Mouse (Mus musculus) right cerebral cortex, adult 18-20 months (tissue): Measurements from ENCODE around the gene Gm5475.

Experiments
- DNase-seq: peaks from one replicate; pipeline ENCODE4 v3.0.0; 2022; ENCODE audit warnings: mixed read lengths

Gm5475 gene

GRCm38 (mm10) chr15:100451245-100451644 lies 29.3 kb downstream of the Gm5475 start:
- peak; percentile 29 for DNase-seq

DNA sequence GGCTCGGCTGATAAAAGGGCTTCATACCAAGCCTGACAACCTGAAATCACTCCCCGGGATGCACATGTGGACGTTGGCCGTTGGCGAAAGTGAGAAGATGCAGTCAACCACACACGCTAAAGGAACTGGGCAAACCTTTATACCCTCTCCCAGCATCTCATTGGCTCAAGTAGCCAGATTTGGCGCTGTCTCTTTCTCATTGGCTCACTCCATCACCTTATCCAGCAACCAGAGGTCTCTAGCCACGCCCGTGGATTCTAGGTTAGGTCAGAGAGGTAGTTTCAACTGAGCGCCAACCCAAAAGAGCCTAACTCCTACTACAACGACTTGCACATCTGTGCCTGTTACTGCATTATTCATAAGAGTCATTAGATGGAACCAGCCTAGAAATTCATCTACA lies 30.5 kb downstream of the Gm5475 start:
- DNase-seq, result no peak

DNA sequence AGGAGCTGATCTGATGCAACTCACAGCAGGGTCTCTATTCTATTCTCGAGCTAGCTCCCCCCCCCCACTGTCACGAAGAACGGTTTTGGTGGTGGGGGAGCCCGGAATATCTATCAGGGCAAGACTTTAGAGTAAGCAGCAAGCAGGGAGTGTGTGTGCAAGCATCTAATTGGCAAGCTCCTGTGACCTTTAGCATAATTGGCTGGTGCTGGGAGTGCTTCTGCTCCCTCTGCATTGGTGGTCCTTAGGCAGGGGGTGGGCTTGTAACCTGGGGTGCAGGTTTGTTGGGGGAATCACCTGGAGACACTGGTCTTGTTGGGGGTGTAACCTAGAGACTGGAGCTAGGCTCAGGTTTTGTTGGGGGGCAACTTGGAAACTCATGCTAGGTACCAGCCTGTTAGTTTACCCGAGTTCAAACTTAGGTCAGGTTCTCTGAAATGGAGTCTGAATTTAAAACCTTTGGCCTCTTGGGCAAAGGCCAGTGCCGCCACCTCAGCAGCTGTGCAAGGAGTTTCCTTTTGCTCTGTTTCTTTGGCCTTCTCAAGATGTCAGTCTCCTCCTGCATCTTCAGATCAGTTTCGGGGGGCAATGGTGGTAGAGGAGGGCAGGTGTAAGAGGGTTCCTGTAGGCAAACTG lies 34.5 kb downstream of the Gm5475 start:
- DNase-seq, result no peak

GRCm38 (mm10) chr15:100457340-100457739 lies 35.4 kb downstream of the Gm5475 start:
- DNase-seq, result peak; percentile 53

DNA sequence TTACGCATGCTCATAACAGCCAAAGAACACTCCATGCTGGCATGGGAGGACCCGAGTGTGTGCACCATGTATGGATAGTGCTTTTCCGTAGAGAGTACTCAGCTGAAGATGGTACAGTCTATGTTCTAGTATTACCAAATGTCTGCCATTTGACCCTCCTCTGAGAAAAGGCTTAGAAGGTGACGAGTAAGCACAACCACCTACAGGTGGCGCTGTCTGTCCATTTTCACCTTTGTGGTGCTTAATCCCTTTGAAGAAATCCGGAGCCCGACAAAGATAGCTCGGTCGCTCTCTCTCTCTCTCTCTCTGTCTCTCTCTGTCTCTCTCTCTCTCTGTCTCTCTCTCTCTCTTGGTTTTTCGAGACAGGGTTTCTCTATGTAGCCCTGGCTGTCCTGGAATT lies 36.1 kb downstream of the Gm5475 start:
- no peak for DNase-seq

DNA sequence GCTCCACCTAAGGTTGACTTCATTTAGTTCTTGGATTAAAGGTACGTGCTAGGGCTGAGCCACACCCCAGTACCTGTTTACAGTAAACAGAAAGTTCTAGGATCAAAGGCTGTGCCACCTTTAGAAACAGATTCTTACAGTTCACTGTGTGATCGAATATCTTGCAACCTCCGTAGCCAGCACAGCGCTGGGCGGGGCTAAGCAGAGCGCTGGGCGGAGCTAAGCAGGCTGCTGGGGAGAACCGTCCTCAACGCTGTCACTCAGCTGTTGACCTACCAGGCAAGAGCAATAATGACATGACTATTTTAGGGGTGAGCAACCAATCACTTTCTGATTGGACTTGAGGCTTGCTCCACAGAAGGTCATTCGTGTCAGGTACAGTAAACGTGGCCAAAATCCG lies 39.0 kb downstream of the Gm5475 start:
- DNase-seq, result no peak

DNA sequence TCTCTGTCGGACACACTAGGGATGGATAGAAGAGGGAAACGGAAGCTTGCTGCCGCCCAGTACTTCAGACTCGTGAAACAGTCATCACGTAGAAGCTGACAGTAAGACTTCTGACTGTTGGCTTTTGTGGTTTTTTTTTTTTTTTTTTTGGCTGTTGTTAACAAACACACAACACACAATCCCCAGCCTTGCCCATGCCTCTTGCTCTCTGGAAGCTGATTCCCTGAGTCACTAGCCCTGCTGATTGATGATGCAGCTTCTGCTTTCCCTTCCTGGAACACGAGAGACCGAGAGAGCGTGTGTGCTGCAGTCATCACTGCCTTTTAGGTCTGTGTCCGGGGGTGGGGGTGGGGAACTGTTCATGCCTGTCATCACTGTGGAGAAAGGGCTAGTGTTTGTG lies 39.7 kb downstream of the Gm5475 start:
- DNase-seq, result no peak

DNA sequence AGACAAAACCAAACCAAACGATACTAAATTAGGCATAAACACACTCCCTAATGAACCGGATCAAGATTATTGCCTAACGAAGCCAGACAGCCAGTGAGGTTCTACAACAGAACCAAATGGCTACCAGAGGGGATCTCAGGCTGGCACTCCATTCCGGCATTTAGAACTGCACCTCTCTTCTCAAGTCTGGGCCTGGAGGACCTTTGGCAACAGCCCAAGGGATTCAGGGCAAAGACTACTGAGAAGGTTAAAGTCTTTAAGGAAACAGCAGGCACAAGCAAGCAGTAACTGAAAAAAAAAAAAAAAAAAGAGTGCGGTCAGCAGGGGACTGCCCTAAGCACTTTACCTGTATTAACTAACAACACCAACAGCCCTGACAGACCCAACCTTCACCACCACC lies 40.1 kb downstream of the Gm5475 start:
- no peak for DNase-seq

DNA sequence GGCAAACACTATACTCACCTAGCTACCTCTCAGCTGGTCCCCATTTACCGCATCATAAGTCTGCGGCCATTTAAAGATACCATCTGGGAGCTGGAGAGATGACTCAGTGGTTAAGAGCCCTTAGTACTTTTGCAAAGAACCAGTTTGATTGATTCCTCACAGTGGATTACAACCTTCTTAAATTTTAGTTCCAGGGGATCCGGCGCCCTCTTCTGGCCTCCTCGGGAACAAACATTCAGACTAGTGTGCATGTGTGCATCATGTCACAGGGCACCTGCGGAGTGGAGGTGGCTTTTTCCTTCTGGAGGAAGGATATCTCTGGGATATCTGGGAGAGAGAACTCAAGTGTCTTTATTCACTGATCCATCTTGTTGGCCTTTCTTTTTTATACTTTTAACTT lies 41.8 kb downstream of the Gm5475 start:
- DNase-seq, result peak; percentile 66

DNA sequence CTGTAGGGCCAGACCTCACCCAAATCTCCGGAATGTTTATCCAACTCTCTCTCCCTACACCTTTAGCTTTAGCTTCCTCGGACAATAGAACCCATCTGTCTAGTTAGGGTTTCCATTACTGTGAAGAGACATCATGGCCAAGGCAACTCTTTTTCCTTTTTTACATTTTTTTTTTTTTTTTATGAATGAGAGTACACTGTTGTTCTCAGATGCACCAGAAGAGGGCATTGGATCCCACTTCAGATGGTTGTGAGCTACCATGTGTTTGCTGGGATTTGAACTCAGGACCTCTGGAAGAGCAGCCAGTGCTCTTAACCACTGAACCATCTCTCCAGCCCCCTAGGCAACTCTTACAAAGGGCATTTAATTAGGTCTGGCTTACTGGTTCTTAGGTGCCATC lies 43.5 kb downstream of the Gm5475 start:
- no peak for DNase-seq

DNA sequence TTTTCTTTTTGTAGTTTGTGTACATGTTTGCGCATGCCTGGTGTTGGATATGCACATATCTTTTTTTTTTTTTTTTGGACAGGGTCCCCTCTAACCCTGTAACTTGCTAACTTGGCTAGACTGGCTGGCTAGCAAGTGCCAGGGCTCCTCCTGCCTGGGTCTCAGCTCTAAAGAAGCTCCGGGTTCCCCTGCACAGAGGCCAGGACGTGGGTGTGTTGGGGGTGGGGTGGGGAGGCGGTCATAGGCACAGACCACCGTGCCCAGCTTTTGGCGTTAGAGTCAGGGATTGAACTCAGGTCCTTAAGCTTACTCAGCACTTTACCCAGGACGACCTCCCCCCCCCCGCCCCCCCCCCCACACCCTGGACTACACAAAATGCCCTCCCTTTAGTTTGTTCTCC lies 45.8 kb downstream of the Gm5475 start:
- no peak for DNase-seq

GRCm38 (mm10) chr15:100468295-100469188 lies 46.6 kb downstream of the Gm5475 start, which contains the start of gene Letmd1:
TSS of gene Letmd1 (plus strand) at chr15:100469023.
- peak; percentile 93 for DNase-seq

DNA sequence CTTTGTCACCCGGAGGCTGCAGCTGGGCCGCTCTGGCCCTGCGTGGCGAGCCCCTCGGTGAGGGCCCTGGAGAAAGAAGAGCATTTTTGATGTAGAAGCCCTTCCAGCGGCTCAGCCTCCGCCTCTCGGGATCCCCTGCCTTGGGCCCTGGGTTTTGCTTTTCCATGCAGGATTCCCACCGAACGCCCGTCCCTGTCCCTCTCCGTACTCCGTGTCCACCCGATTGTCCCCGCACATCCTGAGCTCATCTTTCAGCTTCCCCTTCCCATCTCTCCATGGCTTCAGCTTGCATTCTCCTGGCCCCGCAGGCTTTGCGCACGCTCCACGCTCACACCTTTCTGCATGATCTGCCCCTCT lies 47.2 kb downstream of the Gm5475 start:
- no peak for DNase-seq

DNA sequence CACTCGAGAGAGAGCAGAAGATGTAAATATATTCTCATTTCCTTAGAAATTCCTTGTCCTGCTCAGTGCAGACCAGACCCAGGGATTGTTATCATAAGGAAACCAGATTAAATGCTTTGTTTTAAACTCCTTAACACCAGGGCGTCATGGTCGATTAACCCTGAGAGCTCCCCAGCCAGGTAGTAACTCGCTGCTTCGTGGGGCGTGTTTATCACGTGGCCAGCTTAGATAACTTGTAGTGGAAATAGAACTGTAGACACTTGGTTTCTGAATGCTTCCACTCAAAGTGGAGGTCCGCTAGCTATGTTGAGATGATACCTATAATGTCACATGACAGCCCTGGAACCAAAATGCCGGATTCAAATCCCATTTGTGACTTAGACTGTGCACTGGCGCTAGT lies 48.1 kb downstream of the Gm5475 start:
- no peak for DNase-seq

DNA sequence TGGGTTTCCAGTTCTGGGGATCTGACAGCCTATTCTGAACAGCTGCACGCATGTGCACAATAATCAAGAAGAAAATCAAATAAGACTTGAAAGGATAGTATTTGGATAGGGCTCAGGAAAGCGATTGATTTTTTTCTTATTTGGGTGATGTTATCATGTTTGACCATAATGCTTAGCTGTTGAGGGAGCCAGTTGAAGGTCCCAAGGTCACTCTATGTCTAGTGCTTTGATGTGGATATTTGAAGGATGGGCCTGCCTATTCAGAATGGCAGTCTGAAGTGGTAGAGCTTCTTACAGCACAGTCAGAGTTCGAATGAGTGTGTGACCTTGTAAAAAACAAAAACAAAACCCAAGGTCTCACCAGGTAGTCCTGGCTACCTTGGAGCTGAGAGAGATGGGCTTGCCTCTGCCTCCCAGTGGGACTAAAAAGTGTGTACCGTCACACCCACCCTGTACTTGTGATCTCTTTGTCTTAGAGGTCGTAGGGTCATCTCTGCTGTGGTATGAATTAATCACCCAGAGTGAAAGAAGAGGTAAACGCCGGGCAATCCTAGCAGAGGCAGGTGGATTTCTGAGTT lies 52.1 kb downstream of the Gm5475 start:
- DNase-seq, result no peak
